Mouse (Mus musculus) forebrain, embryonic 16.5 days (tissue): ENCODE measurements at regions not wholly inside any gene's neighbourhood (a gene's known extent, or its start where the extent isn't known, plus 50 kb on each side); places are given as distances from the start of the nearest gene placed in this dataset.

Experiments
- ATAC-seq: fragments of 200-750 bp; cut with Nextera tagmentation; 2 replicates; pipeline ENCODE4 v1.8.0; 2017; ENCODE audit warnings: mild to moderate bottlenecking, moderate library complexity
- H3K27ac ChIP-seq: fragments of 300-500 bp; sonication (generic); 2 replicates; pipeline ENCODE4 v1.5.1; 2014; ENCODE audit warnings: low read length, control low read depth
- H3K27me3 ChIP-seq: fragments of 300-500 bp; sonication (generic); replicated peaks from 2 replicates; pipeline ENCODE4 v1.6.1; 2014; ENCODE audit warnings: low read length; ENCODE audit not compliant: control insufficient read depth, insufficient read depth
- H3K36me3 ChIP-seq: fragments of 300-500 bp; sonication (generic); 2 replicates; pipeline ENCODE4 v1.6.1; 2014; ENCODE audit not compliant: control insufficient read depth, insufficient read depth
- H3K4me1 ChIP-seq: fragments of 300-500 bp; sonication (generic); replicated peaks from 2 replicates; pipeline ENCODE4 v1.6.1; 2014; ENCODE audit warnings: low read length; ENCODE audit not compliant: control insufficient read depth, insufficient read depth
- H3K4me2 ChIP-seq: fragments of 300-500 bp; sonication (generic); 2 replicates; pipeline ENCODE4 v1.6.1; 2014; ENCODE audit warnings: mild to moderate bottlenecking, low read length, control low read depth
- H3K4me3 ChIP-seq: fragments of 300-500 bp; sonication (generic); replicated peaks from 2 replicates; pipeline ENCODE4 v1.5.1; 2014; ENCODE audit warnings: mild to moderate bottlenecking, low read length, control low read depth
- H3K9ac ChIP-seq: fragments of 300-500 bp; sonication (generic); replicated peaks from 2 replicates; pipeline ENCODE4 v1.6.1; 2014; ENCODE audit warnings: low read depth, low read length, control low read depth
- H3K9me3 ChIP-seq: fragments of 300-500 bp; sonication (generic); 2 replicates; pipeline ENCODE4 v1.6.1; 2016; ENCODE audit warnings: low read length; ENCODE audit not compliant: control insufficient read depth
- WGBS: fragments of 180-500 bp; shearing (Covaris S2); extraction: QIAGEN DNeasy Blood & Tissue Kit; methylation state at CpG from one replicate; pipeline ENCODE4 v1.1.7; 2014; 5-methylcytosine and 5-hydroxymethylcytosine counted together

DNA sequence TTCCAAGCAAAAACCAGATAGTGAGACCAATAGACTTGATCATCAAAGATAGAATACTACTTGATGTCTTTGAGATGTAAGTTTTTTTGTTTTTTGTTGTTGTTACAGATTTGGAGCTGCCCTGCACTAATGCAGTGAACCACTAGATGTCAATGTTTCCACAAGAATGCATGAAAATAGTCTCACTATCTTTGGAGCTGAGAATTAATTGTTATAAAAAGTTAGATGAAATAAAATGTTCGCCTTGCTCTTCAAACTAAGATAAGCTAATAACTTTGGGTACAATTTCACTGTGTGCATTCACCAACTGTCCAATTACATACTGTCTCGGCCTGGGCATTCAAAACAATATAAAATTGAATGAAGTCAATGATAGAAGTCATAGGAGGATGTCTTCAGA, 223.2 kb upstream of the Agtr1b start:
- Histone ChIP-seq H3K9me3 (no peaks in the 10 kb centered on the region), H3K27ac (no peak overlapping the region), H3K4me2 (no peak overlapping the region), H3K36me3 (no peaks in the 10 kb centered on the region), H3K9ac (no peak overlapping the region), H3K4me3 (no peak overlapping the region), H3K27me3 (no peaks in the 10 kb centered on the region), H3K4me1 (no peaks in the 10 kb centered on the region)
- WGBS = 42% methylated on average over 2 of the region's 2 CpGs
- ATAC-seq = 0 out of 2 replicates have a peak, but pooled peaks have one; percentile 49

DNA sequence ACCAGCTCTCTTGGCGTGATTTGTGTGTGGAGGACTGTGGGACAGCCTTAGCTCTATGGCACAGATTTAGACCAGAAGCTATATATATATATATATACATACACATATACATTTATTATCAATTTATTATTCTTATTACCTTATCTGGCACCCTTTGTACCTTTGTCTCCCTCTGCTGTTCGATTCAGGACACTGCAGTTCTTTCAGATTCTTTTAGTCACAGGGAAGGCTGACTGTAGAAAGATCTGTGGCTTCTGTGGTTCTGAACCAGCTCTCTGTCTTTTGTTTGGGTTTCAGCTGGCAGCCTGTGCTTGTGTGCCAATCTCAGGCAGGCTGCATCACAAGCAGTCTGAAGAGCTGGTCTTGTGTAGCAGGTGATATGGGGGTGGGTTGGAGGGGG, 184.6 kb upstream of the Agtr1b start:
- no peaks in the 10 kb centered on the region for H3K9me3 ChIP-seq
- no peaks in the 10 kb centered on the region for H3K4me1 ChIP-seq
- no peak overlapping the region for H3K9ac ChIP-seq
- no peak for ATAC-seq
- H3K4me3 ChIP-seq = no peak overlapping the region
- WGBS = 45% methylated on average over 2 of the region's 2 CpGs
- no peak overlapping the region for H3K27ac ChIP-seq
- no peaks in the 10 kb centered on the region for H3K36me3 ChIP-seq
- no peaks in the 10 kb centered on the region for H3K27me3 ChIP-seq
- H3K4me2 ChIP-seq = no peak overlapping the region

DNA sequence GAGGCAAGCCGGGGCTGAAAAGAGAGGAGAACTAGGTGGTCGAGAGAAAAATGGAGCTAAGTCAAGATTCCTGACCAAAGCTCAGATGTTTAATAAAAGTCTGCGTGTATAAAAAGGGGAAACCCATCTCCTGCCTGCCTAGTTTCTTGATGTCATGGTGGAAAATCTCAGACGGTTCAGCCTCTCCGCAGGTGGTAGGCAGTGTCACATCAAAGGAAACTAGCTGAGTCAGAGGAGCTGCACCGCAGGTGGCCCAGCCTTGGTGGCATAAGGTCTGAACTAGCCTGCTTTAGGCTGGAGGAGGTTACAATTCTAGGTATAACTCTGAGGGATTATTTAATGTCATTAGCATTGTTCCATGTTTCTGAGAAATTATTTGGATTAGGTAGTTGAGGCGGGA, 177.0 kb upstream of the Agtr1b start:
- Histone ChIP-seq H3K4me3 (no peak overlapping the region), H3K27me3 (no peaks in the 10 kb centered on the region), H3K9ac (no peak overlapping the region), H3K36me3 (no peaks in the 10 kb centered on the region), H3K4me1 (no peaks in the 10 kb centered on the region), H3K9me3 (no peaks in the 10 kb centered on the region), H3K4me2 (no peak overlapping the region), H3K27ac (no peak overlapping the region)
- ATAC-seq = no peak
- 71% methylated on average over 7 of the region's 7 CpGs for WGBS

DNA sequence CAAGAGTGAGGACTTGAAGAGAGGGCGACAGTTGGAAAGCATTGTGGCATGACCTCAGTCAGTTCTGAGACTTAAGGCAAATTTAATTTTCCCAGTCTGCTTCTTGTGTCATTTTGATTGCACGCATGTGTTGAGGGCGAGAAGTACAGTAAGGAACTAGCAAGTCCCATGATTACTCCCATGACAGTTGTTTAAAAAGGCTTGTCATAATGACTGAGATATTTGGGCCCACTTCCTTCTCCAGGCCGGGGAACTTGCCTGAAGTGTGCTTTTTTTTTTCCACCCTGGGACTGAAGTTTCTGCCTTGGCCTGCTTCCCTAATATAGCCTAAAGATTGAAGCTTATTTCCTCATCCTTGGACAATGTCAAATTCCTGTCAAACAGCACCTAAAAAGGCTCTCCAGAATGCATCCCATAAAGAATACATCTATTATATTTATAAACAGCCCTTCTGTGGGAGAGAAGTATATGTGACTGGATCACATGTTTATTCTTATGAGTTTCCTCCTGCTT, 171.6 kb upstream of the Agtr1b start:
- no peak overlapping the region for H3K27ac ChIP-seq
- H3K4me1 ChIP-seq = no peaks in the 10 kb centered on the region
- H3K4me2 ChIP-seq = no peak overlapping the region
- H3K36me3 ChIP-seq = no peaks in the 10 kb centered on the region
- no peak overlapping the region for H3K4me3 ChIP-seq
- H3K9me3 ChIP-seq = no peaks in the 10 kb centered on the region
- no peak for ATAC-seq
- H3K9ac ChIP-seq = no peak overlapping the region
- whole genome bisulfite sequencing = 88% methylated on average over 4 of the region's 4 CpGs
- no peaks in the 10 kb centered on the region for H3K27me3 ChIP-seq

DNA sequence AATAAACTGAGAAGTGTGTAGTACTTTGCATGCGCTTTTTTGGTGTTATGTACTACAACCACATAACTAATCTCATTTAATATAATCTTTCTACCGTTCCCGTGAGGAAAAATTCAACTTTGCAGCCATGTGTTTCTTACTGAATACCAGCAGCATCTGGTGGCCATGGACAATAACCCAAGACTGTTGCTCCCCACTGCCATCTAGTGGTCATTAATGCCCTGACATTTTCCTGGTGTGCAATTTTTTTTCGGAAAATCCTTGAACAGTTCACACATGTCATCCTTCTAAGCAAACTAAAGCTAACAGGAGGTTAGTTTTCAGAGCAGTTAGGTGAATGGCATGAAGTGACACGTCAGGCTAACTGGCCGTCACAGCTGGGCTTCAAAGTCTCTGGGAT, 153.8 kb upstream of the Agtr1b start:
- H3K4me3 ChIP-seq = no peak overlapping the region
- H3K9me3 ChIP-seq = no peaks in the 10 kb centered on the region
- no peaks in the 10 kb centered on the region for H3K27me3 ChIP-seq
- WGBS = 66% methylated on average over 6 of the region's 6 CpGs
- H3K27ac ChIP-seq = no peak overlapping the region
- no peak for ATAC-seq
- H3K9ac ChIP-seq = no peak overlapping the region
- no peak overlapping the region for H3K4me2 ChIP-seq
- no peaks in the 10 kb centered on the region for H3K4me1 ChIP-seq
- H3K36me3 ChIP-seq = no peaks in the 10 kb centered on the region

DNA sequence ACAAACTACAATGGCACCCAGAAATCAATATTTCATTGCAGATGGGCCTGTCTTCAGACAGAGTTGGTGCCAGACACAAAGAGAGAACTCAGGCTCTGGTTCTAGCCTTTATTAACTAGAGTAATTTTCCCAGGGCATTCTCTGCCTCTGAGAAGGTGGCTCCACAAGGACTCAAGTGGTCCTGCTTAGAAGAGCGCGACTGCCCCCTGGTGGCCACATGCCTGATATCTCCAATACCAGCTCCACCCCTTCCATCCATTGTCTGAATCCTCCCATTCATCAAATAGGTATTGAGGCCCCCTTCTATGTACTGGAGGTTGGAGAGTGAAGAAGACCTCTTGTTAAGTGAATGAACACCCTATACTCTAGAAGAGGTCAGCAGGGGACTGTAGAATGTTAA, 142.2 kb upstream of the Agtr1b start:
- ATAC-seq = peak; percentile 86
- Histone ChIP-seq H3K27ac (no peak overlapping the region), H3K9me3 (no peaks in the 10 kb centered on the region), H3K27me3 (no peaks in the 10 kb centered on the region), H3K36me3 (no peaks in the 10 kb centered on the region), H3K4me3 (no peak overlapping the region), H3K4me1 (no peaks in the 10 kb centered on the region), H3K9ac (no peak overlapping the region), H3K4me2 (no peak overlapping the region)
- 0% methylated on average over 2 of the region's 2 CpGs for WGBS

DNA sequence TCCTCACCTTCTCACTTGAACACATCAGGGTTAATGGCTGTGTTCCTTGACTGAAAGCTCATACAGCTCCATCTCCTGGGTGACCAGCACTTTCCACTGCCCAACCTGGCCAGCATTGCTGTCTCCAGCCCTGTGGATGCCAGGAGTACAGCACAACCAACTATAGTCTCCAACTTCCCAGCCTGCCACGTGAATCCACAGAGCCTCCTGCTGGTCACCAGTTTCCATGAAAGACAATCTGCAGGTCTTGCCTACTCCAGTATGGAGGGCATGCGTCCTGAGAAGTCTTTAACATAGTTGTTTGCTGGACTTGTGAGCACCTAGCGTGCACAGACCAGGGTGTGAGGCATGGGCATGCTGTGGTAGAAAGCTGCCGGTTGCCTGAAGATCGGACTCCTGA, 138.6 kb upstream of the Agtr1b start:
- H3K27me3 ChIP-seq = no peaks in the 10 kb centered on the region

More for the DNA sequence above, 138.6 kb upstream of the Agtr1b start:
- no peaks in the 10 kb centered on the region for H3K9me3 ChIP-seq
- H3K27ac ChIP-seq = no peak overlapping the region
- no peak for ATAC-seq
- H3K4me3 ChIP-seq = no peak overlapping the region
- H3K4me1 ChIP-seq = no peaks in the 10 kb centered on the region
- no peaks in the 10 kb centered on the region for H3K36me3 ChIP-seq
- H3K9ac ChIP-seq = no peak overlapping the region
- no peak overlapping the region for H3K4me2 ChIP-seq
- 90% methylated on average over 5 of the region's 5 CpGs for WGBS
